Mouse (Mus musculus): ENCODE data around the gene Spg7.

DNA sequence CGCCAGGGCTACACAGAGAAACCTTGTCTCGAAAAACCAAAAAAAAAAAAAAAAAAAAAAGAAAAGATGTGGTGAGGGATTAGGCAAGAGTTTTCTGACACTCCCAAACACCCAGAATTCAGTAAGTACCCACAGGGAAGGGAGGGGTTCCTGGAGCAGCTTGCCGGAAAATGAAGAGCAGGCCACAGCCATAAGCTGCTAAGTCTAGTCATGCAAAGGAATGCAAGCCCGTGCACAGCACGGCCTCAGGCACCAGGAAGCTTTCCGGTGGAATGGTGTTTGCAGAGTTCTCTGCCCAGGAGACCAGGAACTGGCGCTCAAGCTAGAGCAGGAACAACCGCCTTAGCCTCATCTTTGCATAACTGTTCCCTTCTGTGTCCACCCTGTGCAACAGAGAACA, 37.5 kb downstream of the Spg7 start:
- TF ChIP-seq CTCF (IDR thresholded peaks at IDR 0.05; ENCODE audit: low read depth, low read length), result no peak
- TF ChIP-seq POLR2A (IDR thresholded peaks at IDR 0.05; ENCODE audit: borderline replicate concordance, low read depth, low read length), result no peak

Measured in bone marrow macrophage, adult 2 months (primary cell).